Mouse (Mus musculus) forebrain, embryonic 10.5 days (tissue): ENCODE measurements around the gene Itga2b. TPM values are rescaled to one million over a fixed set of nuclear protein-coding genes. Genes with fewer than 3 reads are reported as not detected.

Experiments
- DNase-seq: peaks from one replicate; pipeline ENCODE4 v3.0.0-alpha.2; 2017; ENCODE audit warnings: low spot score; ENCODE audit errors: extremely low spot score
- H3K27ac ChIP-seq: fragments of 300-500 bp; sonication (generic); 2 replicates; pipeline ENCODE4 v1.5.1; 2016; ENCODE audit warnings: mild to moderate bottlenecking
- H3K27me3 ChIP-seq: fragments of 300-500 bp; sonication (generic); 2 replicates; pipeline ENCODE4 v1.6.1; 2016; ENCODE audit warnings: mild to moderate bottlenecking; ENCODE audit not compliant: poor library complexity, severe bottlenecking
- H3K36me3 ChIP-seq: fragments of 300-500 bp; sonication (generic); replicated peaks from 2 replicates; pipeline ENCODE4 v1.6.1; 2016; ENCODE audit warnings: mild to moderate bottlenecking, moderate library complexity
- H3K4me1 ChIP-seq: fragments of 300-500 bp; sonication (generic); 2 replicates; pipeline ENCODE4 v1.6.1; 2016
- H3K4me3 ChIP-seq: fragments of 300-500 bp; sonication (generic); 2 replicates; pipeline ENCODE4 v1.5.1; 2016; ENCODE audit warnings: mild to moderate bottlenecking, moderate library complexity
- H3K9me3 ChIP-seq: fragments of 300-500 bp; sonication (generic); 2 replicates; pipeline ENCODE4 v1.6.1; 2016; ENCODE audit warnings: mild to moderate bottlenecking, moderate library complexity
- WGBS: fragments of 180-500 bp; shearing (Covaris S2); methylation state at CpG from one replicate; pipeline ENCODE4 v1.1.7; 2016; 5-methylcytosine and 5-hydroxymethylcytosine counted together
- polyA plus RNA-seq: library from polyadenylated mRNA; unstranded; fragments of >200 nt; fragmentation: Nextera tagmentation; extraction: Ambion mirVana; gene quantifications from 2 replicates; pipeline ENCODE4 v1.2.1, GENCODE M21; 2016

The Itga2b gene
- polyA plus RNA-seq, 1 experiment from 2014 or later = 6.4 TPM

GRCm38 (mm10) chr11:102480111-102480510 lies 10.2 kb upstream of the Itga2b start:
- Histone ChIP-seq H3K4me1 (no peaks in the 10 kb centered on the region), H3K27ac (no peak overlapping the region), H3K4me3 (no peak overlapping the region), H3K9me3 (no peaks in the 10 kb centered on the region), H3K36me3 (peaks cover 92% of the 10 kb centered on the region), H3K27me3 (no peaks in the 10 kb centered on the region)
- DNase-seq = no peak
- 98% methylated on average over 15 of the region's 15 CpGs for WGBS

GRCm38 (mm10) chr11:102479581-102479980 lies 9.7 kb upstream of the Itga2b start:
- H3K4me3 ChIP-seq = no peak overlapping the region
- H3K9me3 ChIP-seq = no peaks in the 10 kb centered on the region
- H3K27me3 ChIP-seq = no peaks in the 10 kb centered on the region
- no peak for DNase-seq
- H3K27ac ChIP-seq = no peak overlapping the region
- H3K4me1 ChIP-seq = no peaks in the 10 kb centered on the region
- 94% methylated on average over 23 of the region's 23 CpGs for WGBS
- H3K36me3 ChIP-seq = peaks cover 91% of the 10 kb centered on the region

- no peak overlapping the region for H3K27ac ChIP-seq
- H3K9me3 ChIP-seq = no peaks in the 10 kb centered on the region
- 88% methylated on average over 3 of the region's 3 CpGs for WGBS
- peaks cover 93% of the 10 kb centered on the region for H3K36me3 ChIP-seq
- no peaks in the 10 kb centered on the region for H3K27me3 ChIP-seq
- no peaks in the 10 kb centered on the region for H3K4me1 ChIP-seq
- DNase-seq = no peak
- H3K4me3 ChIP-seq = no peak overlapping the region
Observed at GRCm38 (mm10) chr11:102478671-102479070, 8.7 kb upstream of the Itga2b start.

GRCm38 (mm10) chr11:102475027-102475426 lies 5.1 kb upstream of the Itga2b start:
- DNase-seq = no peak
- no peak overlapping the region for H3K27ac ChIP-seq
- WGBS = 92% methylated on average over 3 of the region's 3 CpGs
- H3K9me3 ChIP-seq = no peaks in the 10 kb centered on the region
- H3K36me3 ChIP-seq = peaks cover 59% of the 10 kb centered on the region
- no peak overlapping the region for H3K4me3 ChIP-seq
- peaks cover 1% of the 10 kb centered on the region; the same call in 1 of the 2 replicates for H3K27me3 ChIP-seq
- no peaks in the 10 kb centered on the region for H3K4me1 ChIP-seq

GRCm38 (mm10) chr11:102467041-102467631 lies 2.8 kb downstream of the Itga2b start:
- Histone ChIP-seq H3K36me3 (no peaks in the 10 kb centered on the region), H3K9me3 (no peaks in the 10 kb centered on the region), H3K4me3 (peak overlapping the region; percentile 60), H3K27ac (peak overlapping the region; percentile 79), H3K27me3 (peaks cover 60% of the 10 kb centered on the region), H3K4me1 (peaks cover 29% of the 10 kb centered on the region)
- WGBS = under 1% methylated on average over 37 of the region's 37 CpGs
- DNase-seq = peak; percentile 91

GRCm38 (mm10) chr11:102465713-102466436 lies 4.0 kb downstream of the Itga2b start:
- peaks cover 61% of the 10 kb centered on the region for H3K27me3 ChIP-seq
- no peaks in the 10 kb centered on the region for H3K36me3 ChIP-seq
- H3K4me1 ChIP-seq = peaks cover 29% of the 10 kb centered on the region
- H3K4me3 ChIP-seq = peak overlapping the region; percentile 30
- H3K27ac ChIP-seq = no peak overlapping the region
- 12% methylated on average over 26 of the region's 26 CpGs for WGBS
- no peaks in the 10 kb centered on the region for H3K9me3 ChIP-seq
- peak; percentile 62 for DNase-seq

- Histone ChIP-seq H3K27ac (no peak overlapping the region), H3K36me3 (no peaks in the 10 kb centered on the region), H3K4me3 (no peak overlapping the region), H3K9me3 (no peaks in the 10 kb centered on the region), H3K4me1 (peaks cover 29% of the 10 kb centered on the region), H3K27me3 (peaks cover 62% of the 10 kb centered on the region)
- whole genome bisulfite sequencing = 89% methylated on average over 6 of the region's 6 CpGs
- no peak for DNase-seq
Observed at GRCm38 (mm10) chr11:102464901-102465300, 5.0 kb downstream of the Itga2b start.

- Histone ChIP-seq H3K36me3 (no peaks in the 10 kb centered on the region), H3K9me3 (no peaks in the 10 kb centered on the region), H3K27ac (no peak overlapping the region), H3K4me3 (no peak overlapping the region), H3K27me3 (peaks cover 52% of the 10 kb centered on the region), H3K4me1 (peaks cover 19% of the 10 kb centered on the region)
- DNase-seq = no peak
- WGBS = 89% methylated on average over 3 of the region's 3 CpGs
Observed at GRCm38 (mm10) chr11:102461764-102462163, 8.2 kb downstream of the Itga2b start.

- DNase-seq = no peak
- peaks cover 48% of the 10 kb centered on the region for H3K27me3 ChIP-seq
- 65% methylated on average over 16 of the region's 16 CpGs for WGBS
- H3K9me3 ChIP-seq = no peaks in the 10 kb centered on the region
- peaks cover 19% of the 10 kb centered on the region for H3K4me1 ChIP-seq
- H3K36me3 ChIP-seq = no peaks in the 10 kb centered on the region
- H3K27ac ChIP-seq = no peak overlapping the region
- no peak overlapping the region for H3K4me3 ChIP-seq
Observed at GRCm38 (mm10) chr11:102460541-102460940, 9.4 kb downstream of the Itga2b start.

- Histone ChIP-seq H3K4me1 (peaks cover 35% of the 10 kb centered on the region), H3K36me3 (no peaks in the 10 kb centered on the region), H3K27ac (peak overlapping the region; percentile 54), H3K9me3 (no peaks in the 10 kb centered on the region), H3K27me3 (peaks cover 71% of the 10 kb centered on the region), H3K4me3 (peak overlapping the region; percentile 63)
- peak; percentile 83 for DNase-seq
- WGBS = under 1% methylated on average over 38 of the region's 40 CpGs
Observed at GRCm38 (mm10) chr11:102455740-102456396, 14.1 kb downstream of the Itga2b start.

- peaks cover 88% of the 10 kb centered on the region for H3K27me3 ChIP-seq
- WGBS = 27% methylated on average over 10 of the region's 10 CpGs
- H3K9me3 ChIP-seq = no peaks in the 10 kb centered on the region
- H3K27ac ChIP-seq = no peak overlapping the region
- DNase-seq = no peak
- no peaks in the 10 kb centered on the region for H3K36me3 ChIP-seq
- peaks cover 46% of the 10 kb centered on the region for H3K4me1 ChIP-seq
- no peak overlapping the region for H3K4me3 ChIP-seq
Observed at GRCm38 (mm10) chr11:102453131-102453530, 16.8 kb downstream of the Itga2b start.

- H3K27me3 ChIP-seq = peaks cover 75% of the 10 kb centered on the region
- no peak for DNase-seq
- H3K4me1 ChIP-seq = peaks cover 58% of the 10 kb centered on the region
- no peak overlapping the region for H3K4me3 ChIP-seq
- 48% methylated on average over 17 of the region's 17 CpGs for WGBS
- no peaks in the 10 kb centered on the region for H3K9me3 ChIP-seq
- no peaks in the 10 kb centered on the region for H3K36me3 ChIP-seq
- H3K27ac ChIP-seq = no peak overlapping the region
Observed at GRCm38 (mm10) chr11:102449043-102450008, 20.6 kb downstream of the Itga2b start.
